Mouse (Mus musculus) lung, adult 2 months (tissue): ENCODE results near the gene Ctdsp2.

Experiments
- CTCF ChIP-seq: fragments of 200-500 bp; IDR thresholded peaks from 2 replicates; pipeline ENCODE4 v1.5.1; 2011; ENCODE audit warnings: mild to moderate bottlenecking, low read length, control low read depth; ENCODE audit not compliant: insufficient read depth
- POLR2A ChIP-seq: fragments of 200-500 bp; IDR thresholded peaks from 2 replicates; pipeline ENCODE4 v1.6.1; 2011; ENCODE audit warnings: low read depth, mild to moderate bottlenecking, control low read depth, low read length, borderline replicate concordance; ENCODE audit errors: extremely low read depth

GRCm38 (mm10) chr10:127016488-127016887 is 38.0 kb downstream of the Ctdsp2 start:
- no peak for TF ChIP-seq POLR2A
- TF ChIP-seq CTCF: peak; percentile 25; the same call in 1 of the 2 replicates
